Mouse (Mus musculus) retina, adult 2 months (tissue): ENCODE measurements around the gene Amt.
"Not testable (repeated sequence)": the region's sequence is repeated elsewhere in the genome, so short reads cannot be mapped to it uniquely, and the experiment has no call there.

Experiments used
- DNase-seq: peaks from one replicate; pipeline ENCODE4 v3.0.0-alpha.2; 2012; ENCODE audit warnings: low read depth, low spot score

Gene Amt

GRCm38 (mm10) chr9:108296453-108297355 is at the start of gene Amt:
Gene Amt, plus strand, starts transcription at chr9:108296853.
- no peak for DNase-seq

DNA sequence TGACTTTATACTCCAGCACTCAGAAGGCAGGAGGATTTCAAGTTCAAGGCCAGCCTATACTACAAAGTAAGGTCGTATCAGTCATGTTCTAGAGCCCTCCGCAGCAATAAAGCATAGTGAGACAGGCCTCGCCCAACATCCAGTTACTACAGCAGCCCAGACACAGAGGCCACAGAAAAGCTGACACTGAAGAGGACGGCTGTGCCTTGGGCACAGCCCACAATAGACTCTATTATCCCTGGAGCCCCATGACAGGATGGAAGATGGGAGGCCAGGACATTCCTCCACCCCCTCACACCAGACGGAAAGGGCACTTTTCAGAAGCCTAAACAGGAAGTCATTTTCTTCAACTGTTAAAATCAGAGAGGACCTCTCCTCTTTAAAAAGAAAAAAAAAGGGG is 47.7 kb upstream of the Amt start:
- DNase-seq: no peak

DNA sequence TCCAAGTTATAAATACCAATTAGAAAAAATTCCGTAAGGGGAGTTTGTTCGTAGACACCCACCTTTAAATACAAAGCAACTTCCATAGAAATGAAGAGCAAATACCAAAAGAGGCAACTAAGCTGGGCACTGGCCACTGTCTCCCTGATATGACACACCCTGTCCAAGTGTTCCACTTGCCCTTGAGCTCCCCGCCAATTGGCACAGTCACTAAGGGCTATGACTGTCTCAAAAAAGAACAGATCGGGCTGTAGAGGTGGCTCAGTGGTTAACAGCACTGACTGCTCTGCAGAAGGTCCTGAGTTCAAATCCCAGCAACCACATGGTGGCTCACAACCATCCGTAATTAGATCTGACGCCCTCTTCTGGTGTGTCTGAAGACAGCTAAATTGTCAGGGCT is 44.8 kb upstream of the Amt start:
- DNase-seq: no peak

GRCm38 (mm10) chr9:108252766-108253165 is 43.9 kb upstream of the Amt start:
- DNase-seq: no peak

DNA sequence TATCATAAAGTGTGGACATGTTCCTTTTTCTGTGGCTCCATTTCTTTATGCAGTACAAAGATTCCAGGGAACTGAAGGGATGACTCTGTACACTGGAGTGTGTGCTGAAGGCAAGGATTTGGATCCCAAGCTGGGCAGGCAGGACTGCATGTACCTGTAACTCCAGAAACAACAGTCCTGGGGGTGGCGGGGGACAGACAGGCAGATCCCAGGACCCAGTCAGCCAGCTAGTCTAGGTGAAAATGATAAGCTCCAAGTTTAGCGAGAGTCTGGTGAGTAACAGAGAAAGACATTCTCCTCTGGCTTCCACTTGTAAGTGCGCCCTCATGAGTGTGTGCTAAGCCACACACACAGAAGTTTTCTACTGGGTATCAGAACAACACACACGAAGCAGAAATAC is 36.1 kb upstream of the Amt start:
- no peak for DNase-seq

DNA sequence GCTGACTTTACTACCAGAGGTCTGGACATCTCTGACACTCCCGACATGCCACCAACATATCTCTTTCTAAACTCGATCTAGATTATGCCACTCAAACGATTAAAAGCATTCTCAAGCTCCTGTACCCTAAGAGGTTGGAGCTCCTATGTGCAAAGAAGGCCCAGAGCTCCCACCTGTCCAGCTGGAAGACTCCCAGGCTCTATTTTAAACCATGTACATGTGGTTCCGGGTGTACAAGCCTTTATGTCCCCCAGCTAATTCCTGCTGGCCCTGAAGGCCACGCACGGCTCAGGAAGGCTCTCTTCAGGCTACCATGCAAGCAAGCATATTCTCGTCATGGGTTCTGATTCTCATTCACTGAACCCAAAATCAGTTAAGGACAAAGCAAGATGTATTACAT is 34.8 kb upstream of the Amt start:
- DNase-seq: no peak

- no peak for DNase-seq
Observed at GRCm38 (mm10) chr9:108262494-108263049, 34.1 kb upstream of the Amt start.

DNA sequence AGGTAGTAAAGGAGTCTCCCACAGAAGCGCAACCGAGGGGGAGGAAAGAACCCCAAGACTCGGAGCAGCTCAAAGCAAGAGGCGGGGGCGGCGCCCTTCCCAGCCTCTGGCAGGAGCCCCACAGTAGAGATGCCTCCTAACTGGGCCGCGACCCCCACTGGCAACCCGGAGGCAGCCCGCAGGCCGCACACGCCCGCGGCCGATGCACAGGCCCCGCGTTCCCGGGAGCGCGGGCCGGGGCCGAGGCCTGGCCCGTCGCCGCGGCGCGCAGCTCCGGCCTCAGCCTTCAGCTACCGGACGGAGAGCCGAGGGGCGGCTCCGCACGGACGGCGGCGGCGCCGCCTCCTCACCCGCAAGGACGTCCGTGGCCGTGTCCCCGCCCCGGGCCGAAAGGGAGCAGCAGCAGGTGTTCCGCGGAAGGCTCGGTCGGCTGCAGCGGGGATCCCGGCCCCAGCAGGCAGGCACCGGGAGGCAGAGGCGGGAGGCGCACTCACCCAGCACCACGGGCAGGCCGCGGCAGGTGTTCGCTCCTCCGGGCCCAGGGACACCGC is 33.4 kb upstream of the Amt start:
- DNase-seq: no peak

- DNase-seq: peak; percentile 83
Observed at GRCm38 (mm10) chr9:108263690-108264190, 32.9 kb upstream of the Amt start, which contains the start of gene Dag1. Gene Dag1, minus strand, starts transcription at chr9:108263958.

DNA sequence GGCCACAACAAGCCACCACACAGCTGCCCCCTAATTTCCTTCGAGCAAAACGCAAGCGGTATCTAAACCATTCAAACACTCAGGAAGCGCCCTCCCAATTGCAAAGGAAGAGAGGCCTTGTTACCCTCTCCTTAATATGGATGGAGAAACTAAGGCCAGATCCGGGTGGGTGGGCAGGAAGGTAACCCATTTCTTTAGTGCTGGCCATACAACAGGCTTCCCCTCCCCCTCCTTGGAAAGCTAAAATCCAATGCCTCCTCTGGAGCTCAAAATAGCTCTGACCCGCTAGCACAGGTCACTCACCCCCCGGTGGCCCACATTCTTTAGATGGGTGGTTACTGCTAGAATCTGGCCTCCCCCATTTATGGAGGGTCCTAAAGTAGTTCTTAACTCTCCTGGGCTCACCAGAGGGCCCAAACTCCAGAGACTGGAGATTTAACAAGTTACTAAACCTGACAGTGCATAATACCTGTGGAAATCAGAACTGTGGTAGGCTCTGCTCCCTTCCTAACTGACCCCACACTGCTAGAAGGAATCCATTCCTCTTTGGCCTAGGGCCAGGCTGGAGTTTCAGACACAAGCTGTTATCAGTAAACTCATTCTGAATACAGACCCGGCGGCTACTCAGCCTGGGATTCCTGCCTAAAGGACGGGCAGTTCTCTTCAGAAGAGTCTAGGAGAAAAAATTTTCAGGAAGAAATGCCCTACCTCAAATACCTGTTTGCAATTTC is 32.3 kb upstream of the Amt start:
- DNase-seq: no peak

GRCm38 (mm10) chr9:108266261-108266935 is 30.3 kb upstream of the Amt start:
- no peak for DNase-seq

- no peak for DNase-seq
Observed at GRCm38 (mm10) chr9:108267691-108268090, 29.0 kb upstream of the Amt start.

GRCm38 (mm10) chr9:108268701-108269100 is 28.0 kb upstream of the Amt start:
- not testable (repeated sequence) for DNase-seq

GRCm38 (mm10) chr9:108271941-108272340 is 24.7 kb upstream of the Amt start:
- no peak for DNase-seq

- DNase-seq: no peak
Observed at GRCm38 (mm10) chr9:108272691-108273090, 24.0 kb upstream of the Amt start.

DNA sequence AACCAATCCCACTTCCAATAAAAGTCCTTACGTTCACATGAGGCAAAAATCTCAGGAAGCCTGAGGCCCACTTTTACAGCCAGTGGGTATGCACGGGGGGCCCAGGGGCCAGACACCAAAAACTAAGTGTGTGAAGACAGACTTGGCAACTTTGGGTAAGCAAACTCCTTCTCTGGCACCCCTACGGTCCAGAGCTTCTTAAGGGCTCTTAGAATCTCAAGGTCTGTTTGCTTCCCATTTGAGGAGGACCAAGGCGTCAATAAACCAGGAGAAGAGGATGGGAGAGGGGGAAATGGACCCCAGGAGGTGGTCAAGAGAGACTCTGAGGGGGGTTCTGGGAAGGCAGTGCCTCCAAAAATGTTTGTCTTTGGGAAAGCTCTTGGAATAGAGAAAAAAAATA is 23.2 kb upstream of the Amt start:
- no peak for DNase-seq

DNA sequence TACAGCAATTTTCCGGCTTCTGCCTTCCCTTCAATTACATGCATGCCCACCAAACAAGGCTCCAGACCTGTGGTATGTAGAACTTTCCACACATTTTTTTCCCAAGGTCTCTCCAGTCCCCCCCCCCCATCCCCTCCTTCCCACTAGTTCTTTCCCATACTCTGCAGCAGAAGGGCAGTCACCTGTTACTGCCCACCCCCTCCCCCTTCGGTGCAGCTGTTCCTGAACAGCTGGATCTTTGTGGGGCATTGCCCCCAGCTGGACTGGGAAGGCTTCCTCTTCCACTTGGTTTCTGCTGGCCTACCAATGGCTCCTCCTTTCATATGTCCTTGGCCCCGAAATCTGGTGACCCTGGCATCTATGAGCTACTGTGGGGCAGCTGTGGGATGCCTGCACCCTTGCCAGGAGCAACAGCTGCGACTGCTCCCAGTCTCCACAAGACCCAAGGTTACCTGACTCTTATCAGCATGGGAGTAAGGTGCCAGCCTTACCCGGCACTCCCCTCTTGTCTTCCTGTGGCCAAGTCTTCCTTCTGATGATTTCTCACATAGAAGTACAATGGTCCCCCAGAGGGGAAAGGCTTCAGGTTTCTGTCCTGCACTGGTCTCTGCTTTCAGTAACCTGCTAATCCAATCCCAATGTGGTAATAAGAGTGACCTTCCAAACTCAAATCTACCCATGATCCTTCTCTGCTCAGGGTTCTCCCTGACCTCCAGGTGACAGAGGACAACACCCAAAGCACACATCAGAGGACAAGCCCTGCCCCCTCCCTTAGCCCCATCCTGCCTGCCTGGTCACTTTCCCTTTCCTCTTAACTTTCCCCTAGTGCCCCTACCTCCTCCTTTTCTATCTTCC is 21.9 kb upstream of the Amt start:
- DNase-seq: no peak

DNA sequence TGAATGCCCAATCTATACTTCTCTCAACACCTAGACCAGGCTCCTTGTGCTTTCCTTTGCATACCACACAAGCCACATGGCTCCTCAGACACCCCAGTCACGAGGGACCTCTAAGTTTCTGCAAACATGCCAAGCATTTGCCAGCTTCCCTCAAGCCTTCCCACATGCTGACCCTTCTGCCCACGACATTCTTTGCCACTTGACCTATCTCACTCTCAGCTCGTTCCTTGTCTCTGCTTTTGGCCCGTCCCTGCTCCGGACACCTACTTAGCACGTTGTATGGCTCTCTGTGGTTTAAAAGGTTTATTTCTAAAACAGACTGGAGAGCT is 21.4 kb upstream of the Amt start:
- DNase-seq: no peak

GRCm38 (mm10) chr9:108278697-108279450 is 17.8 kb upstream of the Amt start:
- DNase-seq: no peak
